Mouse (Mus musculus) heart, embryonic 16.5 days (tissue): ENCODE data around the gene Arhgap23. TPM values are rescaled to one million over a fixed set of nuclear protein-coding genes. Genes with fewer than 3 reads are reported as not detected.
A peak's percentile ranks its signal among the peaks of the same experiment; 100 is the strongest.

ENCODE experiments used
- ATAC-seq: fragments of 200-750 bp; cut with Nextera tagmentation; replicated peaks from 2 replicates; pipeline ENCODE4 v1.8.0; 2017; ENCODE audit warnings: moderate number of reproducible peaks; ENCODE audit not compliant: insufficient read depth, low FRiP score; ENCODE audit errors: extremely low read depth
- H3K27ac ChIP-seq: fragments of 300-500 bp; sonication (generic); 2 replicates; pipeline ENCODE4 v1.5.1; 2014; ENCODE audit warnings: mild to moderate bottlenecking, low read length, control low read depth, moderate library complexity
- H3K27me3 ChIP-seq: fragments of 300-500 bp; sonication (generic); 2 replicates; pipeline ENCODE4 v1.6.1; 2014; ENCODE audit warnings: low read length, mixed read lengths; ENCODE audit not compliant: control insufficient read depth, insufficient read depth
- H3K36me3 ChIP-seq: fragments of 300-500 bp; sonication (generic); 2 replicates; pipeline ENCODE4 v1.6.1; 2014; ENCODE audit not compliant: control insufficient read depth, insufficient read depth
- H3K4me1 ChIP-seq: fragments of 300-500 bp; sonication (generic); 2 replicates; pipeline ENCODE4 v1.6.1; 2014; ENCODE audit warnings: low read length, mixed read lengths; ENCODE audit not compliant: control insufficient read depth, insufficient read depth
- H3K4me2 ChIP-seq: fragments of 300-500 bp; sonication (generic); 2 replicates; pipeline ENCODE4 v1.6.1; 2014; ENCODE audit warnings: low read depth, mild to moderate bottlenecking, control low read depth, low read length
- H3K4me3 ChIP-seq: fragments of 300-500 bp; sonication (generic); 2 replicates; pipeline ENCODE4 v1.5.1; 2014; ENCODE audit warnings: mild to moderate bottlenecking, control low read depth, low read length
- H3K9ac ChIP-seq: fragments of 300-500 bp; sonication (generic); 2 replicates; pipeline ENCODE4 v1.6.1; 2014; ENCODE audit warnings: low read length, control low read depth
- H3K9me3 ChIP-seq: fragments of 300-500 bp; sonication (generic); replicated peaks from 2 replicates; pipeline ENCODE4 v1.6.1; 2016; ENCODE audit warnings: low read length; ENCODE audit not compliant: control insufficient read depth
- WGBS: fragments of 180-500 bp; shearing (Covaris S2); extraction: QIAGEN DNeasy Blood & Tissue Kit; methylation state at CpG from one replicate; pipeline ENCODE4 v1.1.7; 2014; 5-methylcytosine and 5-hydroxymethylcytosine counted together
- polyA plus RNA-seq: library from polyadenylated mRNA; unstranded; fragments of >200 nt; fragmentation: Nextera tagmentation; extraction: Ambion mirVana; gene quantifications from 2 replicates; pipeline ENCODE4 v1.2.1, GENCODE M21; 2015

Gene Arhgap23
- polyA plus RNA-seq, 1 experiment from 2014 or later: 5.5 TPM

- Histone ChIP-seq H3K27ac (no peak overlapping the region), H3K4me3 (no peak overlapping the region), H3K9me3 (no peaks in the 10 kb centered on the region), H3K27me3 (no peaks in the 10 kb centered on the region), H3K4me1 (peaks cover 53% of the 10 kb centered on the region), H3K4me2 (no peak overlapping the region), H3K36me3 (peaks cover 42% of the 10 kb centered on the region), H3K9ac (no peak overlapping the region)
- ATAC-seq: no peak
- WGBS: 53% methylated on average over 4 of the region's 4 CpGs
Measured at GRCm38 (mm10) chr11:97445999-97446511, 30.7 kb downstream of the Arhgap23 start.

- H3K9me3 ChIP-seq: no peaks in the 10 kb centered on the region
- WGBS: 82% methylated on average over 7 of the region's 7 CpGs
- H3K4me1 ChIP-seq: peaks cover 36% of the 10 kb centered on the region
- peaks cover 62% of the 10 kb centered on the region for H3K36me3 ChIP-seq
- H3K27ac ChIP-seq: no peak overlapping the region
- H3K9ac ChIP-seq: no peak overlapping the region
- no peak for ATAC-seq
- H3K4me2 ChIP-seq: no peak overlapping the region
- no peak overlapping the region for H3K4me3 ChIP-seq
- H3K27me3 ChIP-seq: no peaks in the 10 kb centered on the region
Measured at GRCm38 (mm10) chr11:97447979-97448378, 32.6 kb downstream of the Arhgap23 start.

- Histone ChIP-seq H3K4me1 (peaks cover 30% of the 10 kb centered on the region), H3K27me3 (no peaks in the 10 kb centered on the region), H3K4me2 (no peak overlapping the region), H3K4me3 (no peak overlapping the region), H3K9me3 (no peaks in the 10 kb centered on the region), H3K9ac (peak overlapping the region; percentile 69; the same call in 1 of the 2 replicates), H3K36me3 (peaks cover 69% of the 10 kb centered on the region), H3K27ac (peak overlapping the region; percentile 90)
- WGBS: 80% methylated on average over 11 of the region's 11 CpGs
- ATAC-seq: no peak
Measured at GRCm38 (mm10) chr11:97448611-97449394, 33.5 kb downstream of the Arhgap23 start.

- ATAC-seq: peak; percentile 75
- H3K36me3 ChIP-seq: peaks cover 63% of the 10 kb centered on the region
- H3K27me3 ChIP-seq: no peaks in the 10 kb centered on the region
- peak overlapping the region; percentile 69 for H3K9ac ChIP-seq
- 4% methylated on average over 15 of the region's 15 CpGs for WGBS
- peak overlapping the region; percentile 90 for H3K27ac ChIP-seq
- no peaks in the 10 kb centered on the region for H3K9me3 ChIP-seq
- H3K4me1 ChIP-seq: peaks cover 30% of the 10 kb centered on the region
- H3K4me2 ChIP-seq: peak overlapping the region; percentile 57
- peak overlapping the region; percentile 46 for H3K4me3 ChIP-seq
Measured at GRCm38 (mm10) chr11:97449601-97450293, 34.4 kb downstream of the Arhgap23 start.

GRCm38 (mm10) chr11:97450305-97450922 lies 35.1 kb downstream of the Arhgap23 start:
- 0 out of 2 replicates have a peak, but pooled peaks have one; percentile 18 for ATAC-seq
- H3K27ac ChIP-seq: peak overlapping the region; percentile 90
- H3K4me1 ChIP-seq: peaks cover 30% of the 10 kb centered on the region
- H3K27me3 ChIP-seq: no peaks in the 10 kb centered on the region
- peaks cover 60% of the 10 kb centered on the region for H3K36me3 ChIP-seq
- no peaks in the 10 kb centered on the region for H3K9me3 ChIP-seq
- WGBS: 24% methylated on average over 10 of the region's 10 CpGs
- H3K4me3 ChIP-seq: peak overlapping the region; percentile 46
- peak overlapping the region; percentile 69 for H3K9ac ChIP-seq
- peak overlapping the region; percentile 57 for H3K4me2 ChIP-seq

- no peak overlapping the region for H3K27ac ChIP-seq
- peaks cover 28% of the 10 kb centered on the region for H3K4me1 ChIP-seq
- no peaks in the 10 kb centered on the region for H3K27me3 ChIP-seq
- no peaks in the 10 kb centered on the region for H3K9me3 ChIP-seq
- ATAC-seq: no peak
- H3K36me3 ChIP-seq: peaks cover 67% of the 10 kb centered on the region
- H3K4me2 ChIP-seq: no peak overlapping the region
- no peak overlapping the region for H3K9ac ChIP-seq
- no peak overlapping the region for H3K4me3 ChIP-seq
- WGBS: 93% methylated on average over 15 of the region's 15 CpGs
Measured at GRCm38 (mm10) chr11:97451625-97452024, 36.3 kb downstream of the Arhgap23 start.

GRCm38 (mm10) chr11:97457120-97457519 lies 41.8 kb downstream of the Arhgap23 start:
- ATAC-seq: no peak
- Histone ChIP-seq H3K27me3 (no peaks in the 10 kb centered on the region), H3K4me2 (no peak overlapping the region), H3K4me3 (no peak overlapping the region), H3K9ac (no peak overlapping the region), H3K4me1 (no peaks in the 10 kb centered on the region), H3K36me3 (peaks cover 65% of the 10 kb centered on the region), H3K27ac (no peak overlapping the region), H3K9me3 (no peaks in the 10 kb centered on the region)
- 75% methylated on average over 4 of the region's 4 CpGs for WGBS

GRCm38 (mm10) chr11:97461307-97461820 lies 46.0 kb downstream of the Arhgap23 start:
- WGBS: 93% methylated on average over 3 of the region's 3 CpGs
- ATAC-seq: no peak

More at GRCm38 (mm10) chr11:97461307-97461820, 46.0 kb downstream of the Arhgap23 start:
- H3K27ac ChIP-seq: no peak overlapping the region
- H3K36me3 ChIP-seq: peaks cover 66% of the 10 kb centered on the region
- H3K4me2 ChIP-seq: no peak overlapping the region
- no peaks in the 10 kb centered on the region for H3K27me3 ChIP-seq
- no peaks in the 10 kb centered on the region for H3K4me1 ChIP-seq
- H3K4me3 ChIP-seq: no peak overlapping the region
- H3K9me3 ChIP-seq: no peaks in the 10 kb centered on the region
- no peak overlapping the region for H3K9ac ChIP-seq
